9 mouse cellular contexts compared by ENCODE assay signal in the genomic region with DNA sequence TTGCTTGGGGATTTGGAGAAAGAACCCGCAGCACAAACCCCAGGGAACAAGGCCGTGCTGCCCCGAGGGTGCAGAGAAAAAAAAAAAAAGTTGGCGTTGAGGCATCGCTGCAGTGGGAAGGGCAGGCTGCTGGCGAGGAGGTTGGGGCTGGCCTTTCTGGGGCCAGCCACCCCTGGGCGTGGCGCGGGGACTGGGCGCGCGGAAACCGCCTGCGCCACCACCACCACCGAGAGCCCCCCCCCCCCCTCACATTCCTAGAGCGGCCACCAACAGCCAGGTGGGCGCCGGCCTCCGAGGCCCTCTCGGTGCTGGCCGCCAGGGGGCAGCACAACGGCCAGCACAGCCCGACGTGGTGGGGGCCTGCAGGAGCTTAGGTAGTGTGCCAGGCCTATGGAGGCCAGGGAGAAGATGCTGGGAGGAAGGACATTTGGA. TPM values are rescaled to one million over a fixed set of nuclear protein-coding genes. Genes with fewer than 3 reads are reported as not detected.
DNase-seq lines count a peak whose midpoint lies in the region; ATAC-seq lines count a peak whose summit lies in the region.
"Had no signal": no experiment of that assay in that cellular context is flagged by ENCODE, and none has a peak within 500 bp of the region (broad histone marks: within the 10 kb centered on the region; RNA-seq: fewer than 3 reads in every experiment).

No protein-coding gene starts in this region.

- peaks cover 5% of the 10 kb centered on the region for H3K36me3 ChIP-seq in forebrain, embryonic 15.5 days
- H3K36me3 ChIP-seq in hindbrain, embryonic 10.5 days, result peaks cover 6% of the 10 kb centered on the region; the same call in 1 of the 2 replicates

- no peaks in the 10 kb centered on the region for H3K27me3 ChIP-seq in forebrain, embryonic 15.5 days
- H3K27me3 ChIP-seq in hindbrain, embryonic 10.5 days (ENCODE audit: insufficient read depth, poor library complexity, severe bottlenecking), result no peaks in the 10 kb centered on the region

- peak overlapping the region; percentile 45 for H3K4me3 ChIP-seq in forebrain, embryonic 15.5 days
- peak overlapping the region; percentile 56 for H3K4me3 ChIP-seq in hindbrain, embryonic 10.5 days

- peak overlapping the region; percentile 70 for H3K4me2 ChIP-seq in forebrain, embryonic 15.5 days (replicated peaks)

- peak; percentile 58 for DNase-seq in NIH3T3 (ENCODE audit: low read depth)
- DNase-seq in cerebellum, adult 18-20 months, result peak; percentile 79 to 86
- peak; percentile 83 for DNase-seq in hindbrain, embryonic 10.5 days (ENCODE audit: low spot score)
- peak; percentile 82 for DNase-seq in layer of hippocampus, adult 9-11 months
- DNase-seq in lung, postnatal 14 days, result peak; percentile 70
- peak; percentile 79 for DNase-seq in ovary, postnatal 36 days (ENCODE audit: low spot score)
- DNase-seq in thymus, postnatal 25 days, result peak; percentile 78

- no peaks in the 10 kb centered on the region for H3K9me3 ChIP-seq in forebrain, embryonic 15.5 days
- H3K9me3 ChIP-seq in hindbrain, embryonic 10.5 days, result no peaks in the 10 kb centered on the region

- peak overlapping the region; percentile 48 for H3K9ac ChIP-seq in forebrain, embryonic 15.5 days (replicated peaks)

- H3K4me1 ChIP-seq in forebrain, embryonic 15.5 days, result 0 out of 2 replicates have a peak, but pooled peaks cover 7% of the 10 kb centered on the region
- peaks cover 11% of the 10 kb centered on the region; the same call in 1 of the 2 replicates for H3K4me1 ChIP-seq in hindbrain, embryonic 10.5 days (replicated peaks)

- no peak overlapping the region for H3K27ac ChIP-seq in forebrain, embryonic 15.5 days (replicated peaks)
- peak overlapping the region; percentile 73 for H3K27ac ChIP-seq in hindbrain, embryonic 10.5 days
- H3K27ac ChIP-seq: macrophage had no signal

- peak; percentile 95 for ATAC-seq in forebrain, embryonic 15.5 days (replicated peaks)

- under 1% methylated on average over 24 of the region's 24 CpGs for WGBS in forebrain, embryonic 15.5 days
- WGBS in hindbrain, embryonic 10.5 days, result under 1% methylated on average over 24 of the region's 24 CpGs

RNA-seq across cellular contexts. Expression of a gene that starts 32.6 kb away (rescaled TPM):
- polyA plus RNA-seq in forebrain, embryonic 15.5 days (2015; fragmentation: Nextera tagmentation; extraction: Ambion mirVana), result 10.5 and 11.7 TPM in 2 replicates
- 13.0 and 13.5 TPM in 2 replicates for polyA plus RNA-seq in hindbrain, embryonic 10.5 days (2016; fragmentation: Nextera tagmentation; extraction: Ambion mirVana)
